Mouse (Mus musculus) ES-CJ7 (cell line): ENCODE measurements around the gene Slc23a3.
A peak's percentile ranks its signal among the peaks of the same experiment; 100 is the strongest.

ENCODE experiments used
- DNase-seq: peaks from one replicate; pipeline ENCODE4 v3.0.0; 2011; ENCODE audit warnings: low read depth, low spot score

Slc23a3 gene

GRCm38 (mm10) chr1:75140601-75141190, 7.0 kb upstream of the Slc23a3 start:
- no peak for DNase-seq

GRCm38 (mm10) chr1:75138448-75138847, 4.8 kb upstream of the Slc23a3 start:
- DNase-seq: no peak

DNA sequence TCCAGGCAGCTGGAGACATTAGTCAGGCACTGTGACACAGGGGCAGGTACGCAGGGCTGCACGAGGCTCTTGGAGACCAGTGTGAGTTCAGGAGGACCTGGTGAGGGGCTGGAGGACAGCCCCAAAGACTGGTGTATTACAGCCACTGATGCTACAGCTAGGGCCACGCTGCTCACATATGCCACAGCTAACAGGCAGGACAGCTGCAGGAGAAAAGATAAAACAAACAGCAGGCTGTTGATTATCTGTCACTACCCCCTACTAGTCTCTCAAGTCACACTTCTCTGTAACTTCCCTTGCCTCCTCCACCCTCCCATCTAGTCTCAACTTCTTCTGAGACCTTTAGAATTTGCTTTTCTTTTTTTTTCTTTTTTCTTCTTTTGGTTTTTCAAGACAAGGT, 3.0 kb upstream of the Slc23a3 start:
- DNase-seq: no peak

- no peak for DNase-seq
Observed at GRCm38 (mm10) chr1:75136293-75136692, 2.6 kb upstream of the Slc23a3 start.

GRCm38 (mm10) chr1:75128641-75129040, 5.0 kb downstream of the Slc23a3 start:
- no peak for DNase-seq

DNA sequence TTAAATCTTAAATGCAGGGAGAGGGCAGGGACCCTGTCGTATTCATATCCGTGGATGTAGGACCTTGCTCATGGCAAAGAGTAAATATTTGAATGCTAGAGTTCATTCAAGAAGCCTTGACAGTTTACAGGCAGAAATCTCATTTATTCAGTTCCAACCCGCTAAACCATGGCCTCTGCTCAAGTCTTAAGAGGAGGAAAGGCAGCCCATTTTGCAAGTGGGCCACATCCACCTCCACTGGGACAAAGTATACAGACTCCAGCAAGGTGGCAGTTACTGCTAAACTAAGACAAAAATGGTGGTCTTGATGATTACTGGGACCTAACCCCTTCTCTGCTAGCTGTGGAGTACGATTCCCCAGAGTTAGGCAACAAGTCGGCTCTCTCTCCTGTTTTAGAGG, 8.3 kb downstream of the Slc23a3 start:
- DNase-seq: no peak

- peak; percentile 98 for DNase-seq
Observed at GRCm38 (mm10) chr1:75124346-75125321, 9.1 kb downstream of the Slc23a3 start, which contains the start of gene Nhej1. Gene Nhej1, minus strand, starts transcription at chr1:75125200.

GRCm38 (mm10) chr1:75122211-75122610, 11.5 kb downstream of the Slc23a3 start:
- peak; percentile 33 for DNase-seq
